Mouse (Mus musculus) small intestine, adult 2 months (tissue): ENCODE measurements around the gene Pnldc1. TPM values are rescaled to one million over a fixed set of nuclear protein-coding genes. Genes with fewer than 3 reads are reported as not detected.

ENCODE experiments used
- H3K27ac ChIP-seq: fragments of 200-500 bp; 2 replicates; pipeline ENCODE4 v1.5.1; 2012; ENCODE audit warnings: low read depth, low read length, control low read depth, inconsistent platforms; ENCODE audit not compliant: insufficient read depth
- H3K27me3 ChIP-seq: fragments of 200-500 bp; 2 replicates; pipeline ENCODE4 v1.6.1; 2012; ENCODE audit warnings: mild to moderate bottlenecking, moderate library complexity, low read length, inconsistent platforms; ENCODE audit not compliant: control insufficient read depth, insufficient read depth
- H3K36me3 ChIP-seq: fragments of 200-500 bp; 2 replicates; pipeline ENCODE4 v1.6.1; 2012; ENCODE audit warnings: mild to moderate bottlenecking, low read length, control low read depth, inconsistent platforms; ENCODE audit not compliant: control insufficient read depth, insufficient read depth
- H3K4me1 ChIP-seq: fragments of 200-500 bp; 2 replicates; pipeline ENCODE4 v1.6.1; 2012; ENCODE audit warnings: low read length, inconsistent platforms, mixed read lengths; ENCODE audit not compliant: control insufficient read depth, insufficient read depth, insufficient read length
- H3K4me3 ChIP-seq: fragments of 200-500 bp; 2 replicates; pipeline ENCODE4 v1.5.1; 2012; ENCODE audit warnings: low read depth, mild to moderate bottlenecking, control low read depth, inconsistent platforms, low read length, moderate library complexity
- CTCF ChIP-seq: fragments of 200-500 bp; IDR thresholded peaks from 2 replicates; pipeline ENCODE4 v1.5.1; 2012; ENCODE audit warnings: low read depth, mild to moderate bottlenecking, control low read depth, inconsistent platforms, low read length, moderate library complexity, mixed read lengths; ENCODE audit not compliant: insufficient replicate concordance, insufficient read length; ENCODE audit errors: extremely low read depth
- POLR2A ChIP-seq: fragments of 200-500 bp; IDR thresholded peaks from 2 replicates; pipeline ENCODE4 v1.6.1; 2012; ENCODE audit warnings: low read depth, mild to moderate bottlenecking, control low read depth, inconsistent platforms, low read length, moderate library complexity
- WGBS: fragments of 180-500 bp; shearing (Covaris S2); methylation state at CpG from one replicate; pipeline ENCODE4 v1.1.7; 2018; 5-methylcytosine and 5-hydroxymethylcytosine counted together
- polyA plus RNA-seq: library from polyadenylated mRNA; depleted of rRNA; stranded (reverse); fragments of >200 nt; gene quantifications from 2 replicates; pipeline ENCODE4 v1.2.3, GENCODE M21; 2012

Pnldc1 gene
- polyA plus RNA-seq, 1 experiment: 0.24 TPM

GRCm38 (mm10) chr17:12868043-12868442, 42.0 kb downstream of the Pnldc1 start, which contains the start of gene Mas1:
Mas1 (minus strand) TSS chr17:12868143.
- no peaks in the 10 kb centered on the region for H3K27me3 ChIP-seq
- 41% methylated on average over 2 of the region's 2 CpGs for WGBS

GRCm38 (mm10) chr17:12866853-12867252, 43.2 kb downstream of the Pnldc1 start:
- Histone ChIP-seq H3K36me3 (no peaks in the 10 kb centered on the region), H3K27ac (no peak overlapping the region), H3K27me3 (no peaks in the 10 kb centered on the region), H3K4me1 (no peaks in the 10 kb centered on the region), H3K4me3 (no peak overlapping the region)
- 85% methylated on average over 10 of the region's 10 CpGs for WGBS
- TF ChIP-seq POLR2A (no peak), CTCF (no peak)

More at GRCm38 (mm10) chr17:12868043-12868442, 42.0 kb downstream of the Pnldc1 start, which contains the start of gene Mas1:
- TF ChIP-seq CTCF: no peak
- no peak for TF ChIP-seq POLR2A
- no peaks in the 10 kb centered on the region for H3K36me3 ChIP-seq
- no peaks in the 10 kb centered on the region for H3K4me1 ChIP-seq
- no peak within 1 kb of the TSS for H3K4me3 ChIP-seq
- no peak within 1 kb of the TSS for H3K27ac ChIP-seq

- Histone ChIP-seq H3K4me1 (no peaks in the 10 kb centered on the region), H3K27me3 (no peaks in the 10 kb centered on the region), H3K27ac (no peak overlapping the region), H3K36me3 (no peaks in the 10 kb centered on the region), H3K4me3 (no peak overlapping the region)
- TF ChIP-seq CTCF (no peak), POLR2A (no peak)
- WGBS: 55% methylated on average over 3 of the region's 3 CpGs
Measured at GRCm38 (mm10) chr17:12865407-12865806, 44.6 kb downstream of the Pnldc1 start.

- TF ChIP-seq CTCF: no peak
- TF ChIP-seq POLR2A: no peak
- no peak overlapping the region for H3K4me3 ChIP-seq
Measured at GRCm38 (mm10) chr17:12864111-12864510, 45.9 kb downstream of the Pnldc1 start.

GRCm38 (mm10) chr17:12859006-12859520, 51.0 kb downstream of the Pnldc1 start:
- WGBS: 44% methylated on average over 8 of the region's 8 CpGs
- H3K36me3 ChIP-seq: no peaks in the 10 kb centered on the region
- no peaks in the 10 kb centered on the region for H3K27me3 ChIP-seq
- no peak overlapping the region for H3K27ac ChIP-seq
- no peaks in the 10 kb centered on the region for H3K4me1 ChIP-seq
- no peak overlapping the region for H3K4me3 ChIP-seq
- TF ChIP-seq POLR2A: no peak
- no peak for TF ChIP-seq CTCF

More at GRCm38 (mm10) chr17:12864111-12864510, 45.9 kb downstream of the Pnldc1 start:
- Histone ChIP-seq H3K4me1 (no peaks in the 10 kb centered on the region), H3K27ac (no peak overlapping the region), H3K36me3 (no peaks in the 10 kb centered on the region), H3K27me3 (no peaks in the 10 kb centered on the region)

- no peaks in the 10 kb centered on the region for H3K4me1 ChIP-seq
Measured at GRCm38 (mm10) chr17:12858072-12858471, 52.0 kb downstream of the Pnldc1 start.

GRCm38 (mm10) chr17:12857395-12857794, 52.6 kb downstream of the Pnldc1 start:
- 38% methylated on average over 3 of the region's 3 CpGs for WGBS
- H3K36me3 ChIP-seq: no peaks in the 10 kb centered on the region
- no peaks in the 10 kb centered on the region for H3K27me3 ChIP-seq

More at GRCm38 (mm10) chr17:12858072-12858471, 52.0 kb downstream of the Pnldc1 start:
- Histone ChIP-seq H3K27ac (no peak overlapping the region), H3K36me3 (no peaks in the 10 kb centered on the region), H3K27me3 (no peaks in the 10 kb centered on the region), H3K4me3 (no peak overlapping the region)
- WGBS: 54% methylated on average over 4 of the region's 4 CpGs
- no peak for TF ChIP-seq POLR2A
- TF ChIP-seq CTCF: peak; percentile 36; the same call in 1 of the 2 replicates

More at GRCm38 (mm10) chr17:12857395-12857794, 52.6 kb downstream of the Pnldc1 start:
- TF ChIP-seq CTCF (no peak), POLR2A (no peak)
- H3K4me3 ChIP-seq: no peak overlapping the region
- H3K4me1 ChIP-seq: no peaks in the 10 kb centered on the region
- no peak overlapping the region for H3K27ac ChIP-seq
